Mouse (Mus musculus) hindbrain, embryonic 10.5 days (tissue): Measurements from ENCODE around the gene Ina. TPM values are rescaled to one million over a fixed set of nuclear protein-coding genes. Genes with fewer than 3 reads are reported as not detected.

Source experiments
- DNase-seq: peaks from one replicate; pipeline ENCODE4 v3.0.0-alpha.2; 2017; ENCODE audit warnings: low spot score
- H3K27ac ChIP-seq: fragments of 300-500 bp; sonication (generic); 2 replicates; pipeline ENCODE4 v1.5.1; 2016; ENCODE audit warnings: mild to moderate bottlenecking, moderate library complexity
- H3K27me3 ChIP-seq: fragments of 300-500 bp; sonication (generic); 2 replicates; pipeline ENCODE4 v1.6.1; 2016; ENCODE audit warnings: mild to moderate bottlenecking; ENCODE audit not compliant: poor library complexity, insufficient read depth, severe bottlenecking
- H3K36me3 ChIP-seq: fragments of 300-500 bp; sonication (generic); 2 replicates; pipeline ENCODE4 v1.6.1; 2016; ENCODE audit warnings: mild to moderate bottlenecking, moderate library complexity
- H3K4me1 ChIP-seq: fragments of 300-500 bp; sonication (generic); replicated peaks from 2 replicates; pipeline ENCODE4 v1.6.1; 2016; ENCODE audit warnings: mild to moderate bottlenecking
- H3K4me3 ChIP-seq: fragments of 300-500 bp; sonication (generic); 2 replicates; pipeline ENCODE4 v1.5.1; 2016; ENCODE audit warnings: mild to moderate bottlenecking, moderate library complexity
- H3K9me3 ChIP-seq: fragments of 300-500 bp; sonication (generic); 2 replicates; pipeline ENCODE4 v1.6.1; 2016; ENCODE audit warnings: mild to moderate bottlenecking, moderate library complexity
- WGBS: fragments of 180-500 bp; shearing (Covaris S2); methylation state at CpG from one replicate; pipeline ENCODE4 v1.1.7; 2016; 5-methylcytosine and 5-hydroxymethylcytosine counted together
- polyA plus RNA-seq: library from polyadenylated mRNA; unstranded; fragments of >200 nt; fragmentation: Nextera tagmentation; extraction: Ambion mirVana; gene quantifications from 2 replicates; pipeline ENCODE4 v1.2.1, GENCODE M21; 2016

Ina gene
- polyA plus RNA-seq, 1 experiment from 2014 or later: 248 TPM

GRCm38 (mm10) chr19:47009420-47009819 is 5.1 kb upstream of the Ina start:
- Histone ChIP-seq H3K27me3 (peaks cover 25% of the 10 kb centered on the region), H3K27ac (no peak overlapping the region), H3K4me1 (peaks cover 10% of the 10 kb centered on the region), H3K36me3 (no peaks in the 10 kb centered on the region), H3K9me3 (0 out of 2 replicates have a peak, but pooled peaks cover 3% of the 10 kb centered on the region), H3K4me3 (no peak overlapping the region)
- WGBS: 93% methylated on average over 7 of the region's 7 CpGs
- no peak for DNase-seq

GRCm38 (mm10) chr19:47009943-47010342 is 4.6 kb upstream of the Ina start:
- Histone ChIP-seq H3K36me3 (no peaks in the 10 kb centered on the region), H3K27me3 (peaks cover 31% of the 10 kb centered on the region), H3K4me3 (no peak overlapping the region), H3K9me3 (0 out of 2 replicates have a peak, but pooled peaks cover 3% of the 10 kb centered on the region), H3K27ac (no peak overlapping the region), H3K4me1 (peaks cover 15% of the 10 kb centered on the region)
- 90% methylated on average over 5 of the region's 5 CpGs for WGBS
- no peak for DNase-seq

- Histone ChIP-seq H3K4me3 (no peak overlapping the region), H3K9me3 (0 out of 2 replicates have a peak, but pooled peaks cover 3% of the 10 kb centered on the region), H3K27ac (no peak overlapping the region), H3K4me1 (peaks cover 31% of the 10 kb centered on the region), H3K27me3 (peaks cover 54% of the 10 kb centered on the region), H3K36me3 (no peaks in the 10 kb centered on the region)
- no peak for DNase-seq
- WGBS: 90% methylated on average over 15 of the region's 15 CpGs
These were observed 1.9 kb upstream of the Ina start for GRCm38 (mm10) chr19:47012521-47013130.

DNA sequence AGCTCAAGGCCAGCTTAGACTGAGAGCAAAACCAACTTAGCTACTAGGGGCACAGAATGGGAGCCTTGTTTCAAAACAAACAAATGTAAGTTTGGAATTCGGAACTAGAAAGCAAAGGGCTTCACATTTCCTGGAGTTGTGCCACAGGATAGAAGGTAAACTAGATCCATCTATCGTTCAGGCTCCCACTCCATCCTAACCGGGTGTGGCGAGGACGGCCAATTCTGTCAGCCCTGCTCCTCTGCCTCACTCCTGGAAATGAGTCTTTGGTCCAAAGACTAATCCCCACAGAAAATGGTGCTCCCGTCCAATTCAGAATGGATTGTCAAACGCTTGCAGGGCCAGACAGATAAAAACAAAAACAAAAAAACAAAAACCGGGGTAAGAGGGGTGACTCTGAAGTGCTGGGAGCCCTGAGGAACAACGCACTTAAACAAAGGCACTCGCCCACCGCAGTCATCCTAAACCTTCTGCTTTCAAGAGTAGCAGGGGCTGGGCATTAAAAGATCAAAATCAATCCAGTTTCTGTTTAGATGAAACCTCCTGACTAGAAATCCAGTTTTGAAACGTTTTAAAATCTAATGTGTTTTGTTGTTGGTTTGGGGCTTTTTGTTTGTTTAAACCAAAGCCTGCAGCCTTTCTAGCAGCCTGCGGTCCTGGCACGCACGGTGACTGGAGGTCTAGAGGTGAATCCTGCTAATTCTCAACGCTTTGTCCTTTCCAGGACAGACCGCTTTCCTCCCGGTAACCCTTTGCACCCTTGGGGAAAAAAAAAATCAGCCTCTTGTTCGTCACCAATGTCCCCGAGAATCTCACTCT is 949 bp upstream of the Ina start:
- DNase-seq: no peak
- Histone ChIP-seq H3K36me3 (no peaks in the 10 kb centered on the region), H3K27me3 (peaks cover 60% of the 10 kb centered on the region), H3K27ac (peak overlapping the region; percentile 82), H3K4me1 (peaks cover 37% of the 10 kb centered on the region), H3K4me3 (peak overlapping the region; percentile 62), H3K9me3 (no peaks in the 10 kb centered on the region)
- 10% methylated on average over 20 of the region's 20 CpGs for WGBS

DNA sequence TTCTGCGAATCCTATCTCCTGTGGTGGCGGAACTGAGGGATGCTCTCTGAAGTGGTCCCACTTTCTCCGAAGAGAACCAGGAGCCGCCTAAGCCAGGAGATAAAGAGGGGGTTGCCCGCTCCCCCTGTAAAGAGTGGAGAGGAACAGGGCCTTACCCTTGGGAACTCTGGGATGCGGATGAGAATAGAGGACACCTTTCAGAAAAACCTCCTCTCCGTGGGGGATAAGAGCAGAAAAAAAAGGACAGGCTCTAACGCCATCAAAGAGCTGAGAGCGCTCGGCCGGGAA is 395 bp upstream of the Ina start:
- peak overlapping the region; percentile 82 for H3K27ac ChIP-seq
- WGBS: under 1% methylated on average over 11 of the region's 11 CpGs
- DNase-seq: no peak

GRCm38 (mm10) chr19:47015396-47015795 is 898 bp downstream of the Ina start:
- Histone ChIP-seq H3K4me3 (peak overlapping the region; percentile 62), H3K27ac (peak overlapping the region; percentile 82), H3K9me3 (no peaks in the 10 kb centered on the region), H3K27me3 (peaks cover 60% of the 10 kb centered on the region), H3K36me3 (no peaks in the 10 kb centered on the region), H3K4me1 (peaks cover 45% of the 10 kb centered on the region)
- DNase-seq: no peak
- 1% methylated on average over 37 of the region's 37 CpGs for WGBS

More for the DNA sequence above, 395 bp upstream of the Ina start:
- Histone ChIP-seq H3K36me3 (no peaks in the 10 kb centered on the region), H3K4me1 (peaks cover 39% of the 10 kb centered on the region), H3K9me3 (no peaks in the 10 kb centered on the region), H3K27me3 (peaks cover 60% of the 10 kb centered on the region), H3K4me3 (peak overlapping the region; percentile 62)

DNA sequence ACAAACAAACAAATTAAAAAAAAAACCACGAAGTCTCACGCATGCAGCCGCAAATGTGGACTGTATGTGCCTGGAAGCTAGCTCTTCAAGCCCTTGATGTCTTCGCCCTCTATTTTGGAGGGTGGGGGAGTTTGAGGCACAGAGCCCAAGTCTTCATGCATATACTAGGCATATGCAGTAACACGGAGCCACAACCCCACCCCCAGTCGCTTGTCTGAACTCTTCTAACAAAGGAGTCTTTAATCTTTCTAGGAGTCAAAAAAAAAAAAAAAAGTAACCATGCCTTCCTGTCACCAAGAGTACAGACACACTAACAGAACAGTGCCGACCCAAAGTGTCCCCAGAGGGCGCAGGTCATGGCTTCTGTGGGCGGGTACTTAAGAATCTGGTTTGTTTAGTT is 1.5 kb downstream of the Ina start:
- H3K9me3 ChIP-seq: no peaks in the 10 kb centered on the region
- peaks cover 60% of the 10 kb centered on the region for H3K27me3 ChIP-seq
- peak overlapping the region; percentile 82; the same call in 1 of the 2 replicates for H3K27ac ChIP-seq
- WGBS: 3% methylated on average over 9 of the region's 9 CpGs
- peak; percentile 14 for DNase-seq
- H3K4me1 ChIP-seq: peaks cover 45% of the 10 kb centered on the region
- H3K36me3 ChIP-seq: peaks cover under 1% of the 10 kb centered on the region; the same call in 1 of the 2 replicates
- H3K4me3 ChIP-seq: peak overlapping the region; percentile 62

GRCm38 (mm10) chr19:47016487-47016886 is 2.0 kb downstream of the Ina start:
- Histone ChIP-seq H3K27ac (no peak overlapping the region), H3K27me3 (peaks cover 60% of the 10 kb centered on the region), H3K4me3 (peak overlapping the region; percentile 62), H3K4me1 (peaks cover 45% of the 10 kb centered on the region), H3K36me3 (peaks cover 6% of the 10 kb centered on the region; the same call in 1 of the 2 replicates), H3K9me3 (no peaks in the 10 kb centered on the region)
- DNase-seq: peak; percentile 83
- under 1% methylated on average over 15 of the region's 15 CpGs for whole genome bisulfite sequencing

- WGBS: 7% methylated on average over 3 of the region's 3 CpGs
- H3K27ac ChIP-seq: peak overlapping the region; percentile 83
- peaks cover 51% of the 10 kb centered on the region for H3K27me3 ChIP-seq
These were observed 3.3 kb downstream of the Ina start for GRCm38 (mm10) chr19:47017831-47018230.

GRCm38 (mm10) chr19:47018330-47018729 is 3.8 kb downstream of the Ina start:
- peaks cover 23% of the 10 kb centered on the region for H3K36me3 ChIP-seq
- H3K4me1 ChIP-seq: peaks cover 45% of the 10 kb centered on the region
- DNase-seq: no peak
- H3K4me3 ChIP-seq: peak overlapping the region; percentile 62
- H3K9me3 ChIP-seq: no peaks in the 10 kb centered on the region
- H3K27me3 ChIP-seq: peaks cover 46% of the 10 kb centered on the region
- peak overlapping the region; percentile 83 for H3K27ac ChIP-seq
- 21% methylated on average over 2 of the region's 2 CpGs for WGBS

More at GRCm38 (mm10) chr19:47017831-47018230, 3.3 kb downstream of the Ina start:
- H3K4me1 ChIP-seq: peaks cover 45% of the 10 kb centered on the region
- no peaks in the 10 kb centered on the region for H3K9me3 ChIP-seq
- H3K4me3 ChIP-seq: peak overlapping the region; percentile 62
- DNase-seq: no peak
- H3K36me3 ChIP-seq: peaks cover 18% of the 10 kb centered on the region

DNA sequence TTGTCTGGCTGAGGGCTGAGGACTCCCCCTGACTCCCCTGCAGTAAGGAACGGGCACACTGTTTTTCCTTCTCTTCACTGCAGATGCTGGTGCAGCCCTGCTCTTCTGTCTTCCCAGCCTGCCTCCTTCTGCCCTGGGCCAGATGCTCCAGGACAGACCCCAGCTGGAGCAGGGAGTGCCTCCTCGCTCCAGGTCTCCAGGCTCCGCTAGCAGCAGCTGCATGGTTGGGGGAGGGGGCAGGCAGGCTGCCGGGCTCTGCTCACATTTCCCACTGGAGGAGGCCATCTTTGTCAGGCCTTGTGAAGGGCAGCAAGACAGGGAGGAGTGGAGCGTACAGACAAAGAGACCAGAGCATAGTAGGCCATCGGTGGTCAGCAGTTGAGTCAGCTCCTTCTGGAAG is 4.8 kb downstream of the Ina start:
- Histone ChIP-seq H3K4me3 (peak overlapping the region; percentile 62), H3K27me3 (peaks cover 36% of the 10 kb centered on the region), H3K4me1 (peaks cover 36% of the 10 kb centered on the region), H3K36me3 (peaks cover 30% of the 10 kb centered on the region), H3K9me3 (no peaks in the 10 kb centered on the region), H3K27ac (peak overlapping the region; percentile 74)
- WGBS: 16% methylated on average over 6 of the region's 6 CpGs
- DNase-seq: peak; percentile 75

DNA sequence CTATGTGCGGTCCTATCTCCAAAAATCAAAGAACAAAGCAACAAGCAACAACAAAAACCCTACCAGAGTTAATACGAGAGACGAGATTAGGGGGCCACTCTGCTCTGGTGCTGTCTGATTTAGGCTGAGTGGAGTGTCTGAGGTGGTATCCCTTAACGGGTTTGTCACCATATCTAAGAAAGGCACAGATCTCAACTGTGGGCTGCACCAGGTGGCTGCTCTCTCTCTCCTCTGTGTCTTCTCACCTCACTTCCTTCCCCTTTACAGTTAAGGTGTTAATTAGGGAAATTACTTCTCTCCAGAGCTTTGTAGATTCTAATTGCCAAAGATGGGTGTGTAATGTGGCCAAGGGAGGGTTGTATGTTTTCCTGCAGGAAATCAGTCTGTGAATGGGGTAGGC is 8.2 kb downstream of the Ina start:
- Histone ChIP-seq H3K27ac (no peak overlapping the region), H3K36me3 (peaks cover 47% of the 10 kb centered on the region), H3K27me3 (peaks cover 5% of the 10 kb centered on the region), H3K9me3 (no peaks in the 10 kb centered on the region), H3K4me1 (peaks cover 12% of the 10 kb centered on the region), H3K4me3 (no peak overlapping the region)
- no peak for DNase-seq
- 93% methylated on average over 4 of the region's 4 CpGs for WGBS

- Histone ChIP-seq H3K27me3 (no peaks in the 10 kb centered on the region; the same call in 1 of the 2 replicates), H3K36me3 (peaks cover 47% of the 10 kb centered on the region), H3K27ac (no peak overlapping the region), H3K9me3 (no peaks in the 10 kb centered on the region), H3K4me3 (no peak overlapping the region), H3K4me1 (peaks cover 7% of the 10 kb centered on the region)
- DNase-seq: no peak
- 93% methylated on average over 13 of the region's 13 CpGs for WGBS
These were observed 9.0 kb downstream of the Ina start for GRCm38 (mm10) chr19:47023546-47023945.
